Mouse (Mus musculus): Measurements from ENCODE around the gene Frmpd2. TPM values are rescaled to one million over a fixed set of nuclear protein-coding genes. Genes with fewer than 3 reads are reported as not detected.

The Frmpd2 gene
- polyA plus RNA-seq, 1 experiment, result 11.2 TPM

DNA sequence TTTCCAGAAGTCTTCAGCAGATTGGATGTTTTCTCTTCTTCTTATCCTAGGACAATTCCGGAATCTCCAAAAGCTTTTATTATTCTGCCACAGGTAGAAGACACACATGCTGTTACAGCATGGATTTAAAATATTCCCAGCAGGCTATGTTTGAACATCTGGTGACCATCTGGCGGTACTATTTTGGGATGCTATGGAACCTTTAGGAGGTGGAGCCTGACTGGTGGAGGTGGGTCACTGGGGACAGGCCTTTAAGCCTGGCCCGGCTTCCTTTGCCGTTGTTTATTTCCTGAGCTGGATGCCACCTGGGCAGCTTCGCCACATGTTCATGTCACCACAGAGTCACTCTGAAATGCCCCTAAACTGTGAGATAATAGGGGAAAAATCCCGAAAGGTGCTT is 3.7 kb upstream of the Frmpd2 start:
- Histone ChIP-seq H3K36me3 (ENCODE audit: control insufficient read depth, insufficient read depth, low read length, poor library complexity, severe bottlenecking) (no peaks in the 10 kb centered on the region), H3K4me3 (ENCODE audit: low read depth, low read length) (no peak overlapping the region), H3K27me3 (ENCODE audit: control insufficient read depth, insufficient read depth, low read length, poor library complexity, severe bottlenecking) (no peaks in the 10 kb centered on the region; the same call in 1 of the 2 replicates), H3K9me3 (replicated peaks; ENCODE audit: control insufficient read depth, insufficient read depth, low read length, poor library complexity, severe bottlenecking) (no peaks in the 10 kb centered on the region), H3K4me1 (ENCODE audit: control insufficient read depth, insufficient read depth, low read length) (no peaks in the 10 kb centered on the region), H3K27ac (ENCODE audit: insufficient read depth, low read length) (no peak overlapping the region), H3K9ac (ENCODE audit: low read depth, poor library complexity, severe bottlenecking) (no peak overlapping the region)
- TF ChIP-seq CTCF (IDR thresholded peaks at IDR 0.05; ENCODE audit: low read depth, low read length), result no peak
- TF ChIP-seq POLR2A (IDR thresholded peaks at IDR 0.05; ENCODE audit: insufficient read depth, low read length), result no peak
- TF ChIP-seq EP300 (IDR thresholded peaks at IDR 0.05; ENCODE audit: insufficient read depth, low read depth, low read length), result no peak

DNA sequence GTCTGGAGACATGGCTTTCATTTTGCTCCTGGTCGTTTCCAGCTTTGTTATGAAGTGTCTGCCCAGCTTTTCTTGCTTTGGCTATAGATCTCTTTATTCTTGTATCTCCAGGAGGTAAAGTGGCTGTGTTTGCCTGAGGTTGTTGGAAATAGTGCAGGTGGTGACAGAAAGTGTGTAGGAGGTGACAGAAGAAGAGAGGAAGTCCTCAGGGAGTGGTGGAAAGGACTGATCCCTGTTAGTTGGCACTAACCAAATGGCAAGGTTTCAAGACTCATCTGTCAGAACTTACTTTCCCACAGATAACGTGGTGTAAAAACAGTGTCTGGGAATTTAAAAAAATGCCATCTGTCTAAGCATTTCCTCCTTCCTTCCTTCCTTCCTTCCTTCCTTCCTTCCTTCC is 3.0 kb downstream of the Frmpd2 start:
- H3K9me3 ChIP-seq (replicated peaks; ENCODE audit: control insufficient read depth, insufficient read depth, low read length, poor library complexity, severe bottlenecking), result no peaks in the 10 kb centered on the region
- no peaks in the 10 kb centered on the region for H3K27me3 ChIP-seq (ENCODE audit: control insufficient read depth, insufficient read depth, low read length, poor library complexity, severe bottlenecking)
- no peak for TF ChIP-seq EP300 (IDR thresholded peaks at IDR 0.05; ENCODE audit: insufficient read depth, low read depth, low read length)
- no peak for TF ChIP-seq POLR2A (IDR thresholded peaks at IDR 0.05; ENCODE audit: insufficient read depth, low read length)
- TF ChIP-seq CTCF (IDR thresholded peaks at IDR 0.05; ENCODE audit: low read depth, low read length), result no peak
- no peak overlapping the region for H3K4me3 ChIP-seq (ENCODE audit: low read depth, low read length)
- H3K36me3 ChIP-seq (ENCODE audit: control insufficient read depth, insufficient read depth, low read length, poor library complexity, severe bottlenecking), result no peaks in the 10 kb centered on the region
- no peak overlapping the region for H3K9ac ChIP-seq (ENCODE audit: low read depth, poor library complexity, severe bottlenecking)
- no peaks in the 10 kb centered on the region for H3K4me1 ChIP-seq (ENCODE audit: control insufficient read depth, insufficient read depth, low read length)
- no peak overlapping the region for H3K27ac ChIP-seq (ENCODE audit: insufficient read depth, low read length)

DNA sequence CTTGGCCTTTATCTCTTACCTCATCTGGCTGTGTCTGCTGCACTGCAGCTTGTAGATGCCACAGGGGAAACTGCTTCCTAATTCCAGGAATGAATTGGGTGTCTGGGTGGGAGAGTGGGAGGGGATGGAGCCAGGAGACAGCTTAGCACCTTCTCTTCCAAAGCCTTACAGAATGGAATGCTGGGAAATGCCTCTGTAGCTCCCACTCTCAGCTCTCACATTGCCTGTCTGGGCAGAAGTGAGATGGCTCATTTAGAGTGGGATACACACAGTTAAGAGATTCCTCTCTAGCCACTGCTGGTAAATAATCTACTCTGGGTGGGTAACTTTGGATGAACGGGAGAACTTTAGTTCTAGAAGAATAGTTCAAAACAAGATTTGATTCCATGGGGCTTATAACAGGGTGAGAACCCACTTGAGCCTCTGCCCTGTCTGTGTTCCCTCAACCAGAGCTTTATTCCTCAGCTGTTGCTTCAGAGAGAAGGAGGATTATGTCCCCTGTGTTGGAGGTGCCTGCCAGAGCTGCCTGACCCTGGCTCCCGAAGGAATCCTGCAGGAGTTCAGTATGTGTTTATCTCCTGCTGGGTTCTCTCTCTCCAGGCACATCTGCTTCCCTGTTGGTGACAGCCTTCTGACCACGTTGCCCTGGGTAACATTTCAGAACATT is 4.7 kb downstream of the Frmpd2 start:
- Histone ChIP-seq H3K9me3 (replicated peaks; ENCODE audit: control insufficient read depth, insufficient read depth, low read length, poor library complexity, severe bottlenecking) (no peaks in the 10 kb centered on the region), H3K27ac (ENCODE audit: insufficient read depth, low read length) (no peak overlapping the region), H3K36me3 (ENCODE audit: control insufficient read depth, insufficient read depth, low read length, poor library complexity, severe bottlenecking) (no peaks in the 10 kb centered on the region), H3K4me3 (ENCODE audit: low read depth, low read length) (no peak overlapping the region), H3K4me1 (ENCODE audit: control insufficient read depth, insufficient read depth, low read length) (no peaks in the 10 kb centered on the region), H3K9ac (ENCODE audit: low read depth, poor library complexity, severe bottlenecking) (no peak overlapping the region), H3K27me3 (ENCODE audit: control insufficient read depth, insufficient read depth, low read length, poor library complexity, severe bottlenecking) (no peaks in the 10 kb centered on the region)
- no peak for TF ChIP-seq EP300 (IDR thresholded peaks at IDR 0.05; ENCODE audit: insufficient read depth, low read depth, low read length)
- TF ChIP-seq CTCF (IDR thresholded peaks at IDR 0.05; ENCODE audit: low read depth, low read length), result no peak
- TF ChIP-seq POLR2A (IDR thresholded peaks at IDR 0.05; ENCODE audit: insufficient read depth, low read length), result no peak

DNA sequence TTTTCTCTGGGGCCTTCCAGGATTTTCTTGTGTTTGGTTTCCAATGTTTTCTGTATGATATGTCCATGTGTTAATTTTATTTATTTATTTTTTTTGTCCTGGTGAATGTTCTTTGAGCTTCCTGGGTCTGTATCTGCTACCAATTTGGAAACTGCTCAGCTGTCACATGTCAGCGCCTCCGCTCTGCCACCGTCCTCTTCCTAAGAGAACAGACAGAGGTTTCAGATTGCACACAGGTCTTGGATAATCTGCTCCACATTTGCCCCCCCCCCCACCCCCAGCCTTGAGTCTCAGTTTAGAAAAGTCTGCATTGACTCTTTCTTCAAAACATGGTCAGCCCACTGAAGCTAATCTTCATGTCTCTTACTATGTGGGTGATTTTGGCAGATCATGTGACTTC is 10.5 kb downstream of the Frmpd2 start:
- no peaks in the 10 kb centered on the region for H3K9me3 ChIP-seq (replicated peaks; ENCODE audit: control insufficient read depth, insufficient read depth, low read length, poor library complexity, severe bottlenecking)
- TF ChIP-seq POLR2A (IDR thresholded peaks at IDR 0.05; ENCODE audit: insufficient read depth, low read length) (no peak), CTCF (IDR thresholded peaks at IDR 0.05; ENCODE audit: low read depth, low read length) (no peak), EP300 (IDR thresholded peaks at IDR 0.05; ENCODE audit: insufficient read depth, low read depth, low read length) (no peak)
- no peaks in the 10 kb centered on the region for H3K4me1 ChIP-seq (ENCODE audit: control insufficient read depth, insufficient read depth, low read length)
- no peak overlapping the region for H3K9ac ChIP-seq (ENCODE audit: low read depth, poor library complexity, severe bottlenecking)
- no peaks in the 10 kb centered on the region for H3K27me3 ChIP-seq (ENCODE audit: control insufficient read depth, insufficient read depth, low read length, poor library complexity, severe bottlenecking)
- H3K36me3 ChIP-seq (ENCODE audit: control insufficient read depth, insufficient read depth, low read length, poor library complexity, severe bottlenecking), result no peaks in the 10 kb centered on the region
- H3K4me3 ChIP-seq (ENCODE audit: low read depth, low read length), result no peak overlapping the region
- no peak overlapping the region for H3K27ac ChIP-seq (ENCODE audit: insufficient read depth, low read length)

DNA sequence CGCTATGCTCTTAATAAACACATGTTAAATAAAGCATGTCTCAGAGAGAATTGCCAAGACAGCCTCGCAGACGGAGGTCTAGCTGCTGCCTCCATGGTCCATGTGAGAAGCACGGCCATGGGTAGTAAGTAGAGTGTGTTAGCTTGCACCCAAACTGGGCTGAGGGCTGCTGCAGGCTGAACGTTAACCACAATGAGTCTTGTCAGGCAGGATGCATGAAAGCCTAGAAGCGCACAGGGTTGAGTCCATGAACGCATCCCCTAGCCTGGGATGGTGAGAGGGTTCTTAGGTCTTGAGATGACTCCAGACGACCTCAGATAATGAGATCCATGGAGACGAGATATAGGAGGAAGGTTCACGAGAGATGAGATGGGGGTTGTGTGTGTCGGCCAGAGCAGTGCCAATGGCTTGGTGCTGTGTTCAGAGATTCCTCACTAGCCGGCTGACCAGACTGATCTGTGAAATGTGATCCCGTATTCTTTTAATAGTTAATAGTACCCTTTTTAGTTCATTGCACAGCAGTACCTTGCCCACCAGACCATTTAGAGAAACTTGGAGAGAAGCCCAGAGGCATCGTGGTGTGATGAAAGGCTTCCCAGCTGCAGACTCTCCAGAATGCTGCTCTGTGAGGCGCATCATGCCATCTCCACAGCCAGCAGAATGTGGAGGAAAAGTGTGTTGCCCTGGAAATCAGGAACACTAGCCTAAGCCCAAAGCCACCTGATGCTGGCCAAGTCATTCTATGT is 16.5 kb downstream of the Frmpd2 start:
- H3K27me3 ChIP-seq (ENCODE audit: control insufficient read depth, insufficient read depth, low read length, poor library complexity, severe bottlenecking), result no peaks in the 10 kb centered on the region
- no peak overlapping the region for H3K9ac ChIP-seq (ENCODE audit: low read depth, poor library complexity, severe bottlenecking)
- no peaks in the 10 kb centered on the region for H3K36me3 ChIP-seq (ENCODE audit: control insufficient read depth, insufficient read depth, low read length, poor library complexity, severe bottlenecking)
- H3K4me3 ChIP-seq (ENCODE audit: low read depth, low read length), result no peak overlapping the region
- H3K27ac ChIP-seq (ENCODE audit: insufficient read depth, low read length), result no peak overlapping the region
- no peaks in the 10 kb centered on the region for H3K9me3 ChIP-seq (replicated peaks; ENCODE audit: control insufficient read depth, insufficient read depth, low read length, poor library complexity, severe bottlenecking)
- no peak for TF ChIP-seq POLR2A (IDR thresholded peaks at IDR 0.05; ENCODE audit: insufficient read depth, low read length)
- no peak for TF ChIP-seq EP300 (IDR thresholded peaks at IDR 0.05; ENCODE audit: insufficient read depth, low read depth, low read length)
- TF ChIP-seq CTCF (IDR thresholded peaks at IDR 0.05; ENCODE audit: low read depth, low read length), result no peak
- H3K4me1 ChIP-seq (ENCODE audit: control insufficient read depth, insufficient read depth, low read length), result no peaks in the 10 kb centered on the region

DNA sequence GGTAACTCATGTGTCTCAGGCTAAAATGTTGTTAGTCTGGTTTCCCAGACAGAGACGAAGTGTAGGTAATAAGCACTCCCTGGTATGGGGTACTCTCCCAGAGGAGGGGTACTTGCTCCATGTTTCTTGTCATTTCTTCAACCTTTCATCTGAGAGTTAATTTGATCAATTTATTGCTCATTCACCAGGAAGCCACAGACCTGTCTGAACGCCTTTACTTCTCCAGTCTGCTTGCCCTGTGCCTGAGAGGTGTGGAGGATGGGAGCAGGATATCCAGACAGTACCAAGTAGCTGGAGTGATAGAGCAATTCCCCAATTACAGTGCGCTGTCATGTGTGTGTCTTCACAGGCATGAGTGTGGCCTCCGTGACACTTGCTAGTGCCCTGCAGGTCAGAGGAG is 23.7 kb downstream of the Frmpd2 start:
- Histone ChIP-seq H3K27ac (ENCODE audit: insufficient read depth, low read length) (no peak overlapping the region), H3K27me3 (ENCODE audit: control insufficient read depth, insufficient read depth, low read length, poor library complexity, severe bottlenecking) (no peaks in the 10 kb centered on the region), H3K4me3 (ENCODE audit: low read depth, low read length) (no peak overlapping the region), H3K9me3 (replicated peaks; ENCODE audit: control insufficient read depth, insufficient read depth, low read length, poor library complexity, severe bottlenecking) (no peaks in the 10 kb centered on the region; the same call in 1 of the 2 replicates), H3K9ac (ENCODE audit: low read depth, poor library complexity, severe bottlenecking) (no peak overlapping the region), H3K36me3 (ENCODE audit: control insufficient read depth, insufficient read depth, low read length, poor library complexity, severe bottlenecking) (no peaks in the 10 kb centered on the region), H3K4me1 (ENCODE audit: control insufficient read depth, insufficient read depth, low read length) (no peaks in the 10 kb centered on the region)
- TF ChIP-seq EP300 (IDR thresholded peaks at IDR 0.05; ENCODE audit: insufficient read depth, low read depth, low read length) (no peak), POLR2A (IDR thresholded peaks at IDR 0.05; ENCODE audit: insufficient read depth, low read length) (no peak), CTCF (IDR thresholded peaks at IDR 0.05; ENCODE audit: low read depth, low read length) (no peak)

All from ES-Bruce4 (cell line).